Mouse (Mus musculus) cerebellum, adult 9-10 months (tissue): Measurements from ENCODE around the gene C130050O18Rik.

Experiments
- DNase-seq: peaks from one replicate; pipeline ENCODE4 v3.0.0; 2022

C130050O18Rik gene

GRCm38 (mm10) chr5:139432333-139432732 is 27.3 kb downstream of the C130050O18Rik start:
- no peak for DNase-seq

- no peak for DNase-seq
Observed at GRCm38 (mm10) chr5:139432747-139433508, 27.8 kb downstream of the C130050O18Rik start.

GRCm38 (mm10) chr5:139433842-139434568 is 28.9 kb downstream of the C130050O18Rik start:
- no peak for DNase-seq

- no peak for DNase-seq
Observed at GRCm38 (mm10) chr5:139434940-139435339, 29.9 kb downstream of the C130050O18Rik start.

GRCm38 (mm10) chr5:139437769-139438168 is 32.7 kb downstream of the C130050O18Rik start:
- DNase-seq: no peak

- DNase-seq: no peak
Observed at GRCm38 (mm10) chr5:139438440-139438839, 33.4 kb downstream of the C130050O18Rik start.

GRCm38 (mm10) chr5:139440451-139440850 is 35.4 kb downstream of the C130050O18Rik start:
- DNase-seq: peak; percentile 52

- no peak for DNase-seq
Observed at GRCm38 (mm10) chr5:139440926-139441725, 36.0 kb downstream of the C130050O18Rik start.

- DNase-seq: no peak
Observed at GRCm38 (mm10) chr5:139441726-139442018, 36.6 kb downstream of the C130050O18Rik start.

- DNase-seq: no peak
Observed at GRCm38 (mm10) chr5:139442428-139442827, 37.3 kb downstream of the C130050O18Rik start.

- no peak for DNase-seq
Observed at GRCm38 (mm10) chr5:139442962-139443361, 37.9 kb downstream of the C130050O18Rik start.

- DNase-seq: no peak
Observed at GRCm38 (mm10) chr5:139445258-139445657, 40.2 kb downstream of the C130050O18Rik start.

- no peak for DNase-seq
Observed at GRCm38 (mm10) chr5:139448025-139448424, 42.9 kb downstream of the C130050O18Rik start.

GRCm38 (mm10) chr5:139449161-139449791 is 44.2 kb downstream of the C130050O18Rik start:
- peak; percentile 62 for DNase-seq

- no peak for DNase-seq
Observed at GRCm38 (mm10) chr5:139449926-139450325, 44.8 kb downstream of the C130050O18Rik start.

- DNase-seq: no peak
Observed at GRCm38 (mm10) chr5:139453031-139453430, 48.0 kb downstream of the C130050O18Rik start.

GRCm38 (mm10) chr5:139455166-139455565 is 50.1 kb downstream of the C130050O18Rik start:
- no peak for DNase-seq

GRCm38 (mm10) chr5:139457241-139457640 is 52.2 kb downstream of the C130050O18Rik start:
- DNase-seq: no peak

GRCm38 (mm10) chr5:139459938-139460337 is 54.9 kb downstream of the C130050O18Rik start:
- no peak for DNase-seq

GRCm38 (mm10) chr5:139460384-139461067 is 55.4 kb downstream of the C130050O18Rik start, which contains the start of gene 3110082I17Rik:
TSS of gene 3110082I17Rik (minus strand) at chr5:139460527.
- peak; percentile 98 for DNase-seq

- no peak for DNase-seq
Observed at GRCm38 (mm10) chr5:139464874-139465273, 59.8 kb downstream of the C130050O18Rik start.
